Mouse (Mus musculus): ENCODE results near the gene Olfr623.

GRCm38 (mm10) chr7:103612434-103612833 is 51.1 kb downstream of the Olfr623 start, which contains the start of gene Olfr620:
- TF ChIP-seq EP300 (IDR thresholded peaks at IDR 0.05; ENCODE audit: low read depth): no peak
- no peak for TF ChIP-seq CTCF (IDR thresholded peaks at IDR 0.05; ENCODE audit: low read depth)
